Mouse (Mus musculus): ENCODE data around the gene Utp15.

DNA sequence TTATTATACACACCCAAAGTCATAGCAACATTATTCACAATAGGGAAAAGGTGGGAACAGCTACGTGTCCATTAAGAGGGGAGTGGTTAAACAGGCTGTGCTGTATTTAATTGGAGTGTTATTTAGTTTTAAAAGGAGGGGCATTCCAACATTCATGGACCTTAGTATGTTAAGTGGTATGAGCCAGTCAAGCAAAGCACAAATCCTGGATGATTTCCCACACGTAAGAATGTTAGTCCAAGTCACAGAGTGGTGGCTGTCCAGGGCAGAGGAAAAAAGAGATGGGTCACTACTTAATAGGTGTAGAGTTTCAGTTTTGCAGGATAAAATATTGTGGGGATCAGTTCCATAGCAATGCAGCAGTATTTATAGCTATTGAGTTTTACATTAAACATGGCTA, 36.6 kb downstream of the Utp15 start:
- TF ChIP-seq CTCF (IDR thresholded peaks at IDR 0.05; ENCODE audit: control insufficient read depth, insufficient read depth, insufficient read length), result no peak
- no peak for TF ChIP-seq USF1 (IDR thresholded peaks at IDR 0.05; ENCODE audit: low read depth)
- TF ChIP-seq MAX (IDR thresholded peaks at IDR 0.05), result no peak
- no peak for TF ChIP-seq MYOD1 (IDR thresholded peaks at IDR 0.05; ENCODE audit: control insufficient read depth, insufficient read length, low read depth)
- TF ChIP-seq FOSL1 (IDR thresholded peaks at IDR 0.05; ENCODE audit: insufficient read depth, low read length, poor library complexity, severe bottlenecking), result no peak
- TF ChIP-seq CEBPB (IDR thresholded peaks at IDR 0.05; ENCODE audit: low read depth), result no peak
